Mouse (Mus musculus) forebrain, embryonic 16.5 days (tissue): ENCODE data around the gene Cep55. TPM values are rescaled to one million over a fixed set of nuclear protein-coding genes. Genes with fewer than 3 reads are reported as not detected.

Experiments used
- ATAC-seq: fragments of 200-750 bp; cut with Nextera tagmentation; 2 replicates; pipeline ENCODE4 v1.8.0; 2017; ENCODE audit warnings: mild to moderate bottlenecking, moderate library complexity
- H3K27ac ChIP-seq: fragments of 300-500 bp; sonication (generic); 2 replicates; pipeline ENCODE4 v1.5.1; 2014; ENCODE audit warnings: low read length, control low read depth
- H3K27me3 ChIP-seq: fragments of 300-500 bp; sonication (generic); replicated peaks from 2 replicates; pipeline ENCODE4 v1.6.1; 2014; ENCODE audit warnings: low read length; ENCODE audit not compliant: control insufficient read depth, insufficient read depth
- H3K36me3 ChIP-seq: fragments of 300-500 bp; sonication (generic); 2 replicates; pipeline ENCODE4 v1.6.1; 2014; ENCODE audit not compliant: control insufficient read depth, insufficient read depth
- H3K4me1 ChIP-seq: fragments of 300-500 bp; sonication (generic); replicated peaks from 2 replicates; pipeline ENCODE4 v1.6.1; 2014; ENCODE audit warnings: low read length; ENCODE audit not compliant: control insufficient read depth, insufficient read depth
- H3K4me2 ChIP-seq: fragments of 300-500 bp; sonication (generic); 2 replicates; pipeline ENCODE4 v1.6.1; 2014; ENCODE audit warnings: mild to moderate bottlenecking, low read length, control low read depth
- H3K4me3 ChIP-seq: fragments of 300-500 bp; sonication (generic); replicated peaks from 2 replicates; pipeline ENCODE4 v1.5.1; 2014; ENCODE audit warnings: mild to moderate bottlenecking, low read length, control low read depth
- H3K9ac ChIP-seq: fragments of 300-500 bp; sonication (generic); replicated peaks from 2 replicates; pipeline ENCODE4 v1.6.1; 2014; ENCODE audit warnings: low read depth, low read length, control low read depth
- H3K9me3 ChIP-seq: fragments of 300-500 bp; sonication (generic); 2 replicates; pipeline ENCODE4 v1.6.1; 2016; ENCODE audit warnings: low read length; ENCODE audit not compliant: control insufficient read depth
- WGBS: fragments of 180-500 bp; shearing (Covaris S2); extraction: QIAGEN DNeasy Blood & Tissue Kit; methylation state at CpG from one replicate; pipeline ENCODE4 v1.1.7; 2014; 5-methylcytosine and 5-hydroxymethylcytosine counted together
- polyA plus RNA-seq: library from polyadenylated mRNA; unstranded; fragments of >200 nt; fragmentation: Nextera tagmentation; extraction: Ambion mirVana; gene quantifications from 2 replicates; pipeline ENCODE4 v1.2.1, GENCODE M21; 2015

Cep55 gene
- polyA plus RNA-seq, 1 experiment from 2014 or later = 12.2 TPM

GRCm38 (mm10) chr19:38056276-38056675 lies 1.5 kb downstream of the Cep55 start:
- peaks cover 12% of the 10 kb centered on the region for H3K4me1 ChIP-seq
- no peak overlapping the region for H3K9ac ChIP-seq
- 34% methylated on average over 3 of the region's 3 CpGs for WGBS
- H3K9me3 ChIP-seq = no peaks in the 10 kb centered on the region
- H3K4me2 ChIP-seq = peak overlapping the region; percentile 91
- no peak for ATAC-seq
- no peak overlapping the region for H3K27ac ChIP-seq
- peak overlapping the region; percentile 15 for H3K4me3 ChIP-seq
- 0 out of 2 replicates have a peak, but pooled peaks cover 4% of the 10 kb centered on the region for H3K36me3 ChIP-seq
- no peaks in the 10 kb centered on the region for H3K27me3 ChIP-seq

DNA sequence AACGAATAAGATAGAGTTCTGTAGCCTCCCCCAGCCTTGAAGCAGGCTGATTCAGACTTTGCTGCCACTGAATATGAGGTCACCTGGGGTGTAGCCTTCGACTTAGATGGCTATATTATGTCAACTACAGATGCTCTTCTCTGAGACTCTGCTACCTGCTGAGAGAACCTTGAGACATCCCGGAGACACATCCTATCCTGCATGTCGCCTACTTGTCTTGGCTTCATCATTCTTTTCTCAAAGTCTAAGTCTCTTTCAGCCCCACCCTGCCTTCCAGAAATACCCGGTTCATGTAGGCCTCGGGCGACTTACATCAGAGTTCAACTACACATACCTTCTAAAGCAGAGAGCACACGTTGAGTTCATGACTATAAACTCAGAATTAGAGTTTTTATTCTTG lies 2.1 kb downstream of the Cep55 start:
- Histone ChIP-seq H3K4me1 (peaks cover 12% of the 10 kb centered on the region), H3K27me3 (no peaks in the 10 kb centered on the region), H3K27ac (no peak overlapping the region), H3K36me3 (0 out of 2 replicates have a peak, but pooled peaks cover 4% of the 10 kb centered on the region), H3K4me2 (no peak overlapping the region), H3K9me3 (no peaks in the 10 kb centered on the region), H3K9ac (no peak overlapping the region), H3K4me3 (no peak overlapping the region)
- ATAC-seq = no peak
- 91% methylated on average over 8 of the region's 8 CpGs for WGBS

GRCm38 (mm10) chr19:38063201-38063600 lies 8.4 kb downstream of the Cep55 start:
- WGBS = 90% methylated on average over 3 of the region's 3 CpGs
- no peak overlapping the region for H3K4me2 ChIP-seq
- H3K36me3 ChIP-seq = 0 out of 2 replicates have a peak, but pooled peaks cover 4% of the 10 kb centered on the region
- no peak overlapping the region for H3K9ac ChIP-seq
- no peak overlapping the region for H3K27ac ChIP-seq
- ATAC-seq = no peak
- H3K9me3 ChIP-seq = no peaks in the 10 kb centered on the region
- no peaks in the 10 kb centered on the region for H3K27me3 ChIP-seq
- H3K4me3 ChIP-seq = no peak overlapping the region
- H3K4me1 ChIP-seq = no peaks in the 10 kb centered on the region

DNA sequence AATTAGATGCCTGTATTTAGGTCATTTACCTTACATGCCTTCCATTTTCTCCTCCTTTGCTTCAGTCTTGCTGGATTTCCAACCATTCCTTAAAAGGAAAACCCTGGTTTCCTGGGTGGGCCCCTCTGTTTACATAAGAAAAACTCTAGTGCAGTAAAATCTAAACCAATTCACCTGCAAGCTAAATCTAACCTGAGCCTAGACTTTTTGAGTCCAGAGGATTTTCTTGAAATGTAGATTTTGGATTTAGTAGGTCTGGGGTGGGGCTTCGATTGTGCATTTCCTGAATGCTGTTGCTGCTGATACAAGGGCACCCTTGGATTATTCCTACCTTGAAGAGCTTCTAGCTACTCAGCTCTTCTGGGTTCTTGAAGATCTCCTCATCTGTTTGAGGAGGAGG lies 9.2 kb downstream of the Cep55 start:
- no peak overlapping the region for H3K27ac ChIP-seq
- H3K4me2 ChIP-seq = no peak overlapping the region
- H3K4me3 ChIP-seq = no peak overlapping the region
- no peaks in the 10 kb centered on the region for H3K4me1 ChIP-seq
- 0 out of 2 replicates have a peak, but pooled peaks cover 4% of the 10 kb centered on the region for H3K36me3 ChIP-seq
- H3K27me3 ChIP-seq = no peaks in the 10 kb centered on the region
- ATAC-seq = no peak
- 94% methylated on average over 1 of the region's 1 CpGs for WGBS
- no peak overlapping the region for H3K9ac ChIP-seq
- no peaks in the 10 kb centered on the region for H3K9me3 ChIP-seq

DNA sequence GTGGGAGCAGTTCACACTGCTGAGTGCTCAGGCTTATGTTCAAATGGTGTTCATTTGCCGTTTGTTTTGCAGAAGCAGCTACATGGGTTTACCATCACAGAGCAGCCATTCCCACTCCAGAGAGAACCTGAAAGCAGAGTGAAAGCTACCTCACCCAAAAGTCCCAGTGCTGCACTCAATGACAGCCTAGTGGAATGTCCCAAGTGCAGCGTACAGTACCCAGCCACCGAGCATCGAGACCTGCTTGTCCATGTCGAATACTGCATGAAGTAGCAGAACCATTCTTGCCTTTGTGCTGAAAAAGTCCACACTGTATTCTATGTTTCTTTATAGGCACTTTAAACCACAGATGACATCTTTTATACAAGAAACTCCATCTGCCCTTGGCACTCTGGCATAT lies 18.4 kb downstream of the Cep55 start:
- no peak for ATAC-seq
- H3K36me3 ChIP-seq = 0 out of 2 replicates have a peak, but pooled peaks cover 2% of the 10 kb centered on the region
- no peak overlapping the region for H3K9ac ChIP-seq
- no peaks in the 10 kb centered on the region for H3K27me3 ChIP-seq
- H3K9me3 ChIP-seq = no peaks in the 10 kb centered on the region
- no peak overlapping the region for H3K4me2 ChIP-seq
- 96% methylated on average over 5 of the region's 5 CpGs for WGBS
- H3K27ac ChIP-seq = no peak overlapping the region
- H3K4me3 ChIP-seq = no peak overlapping the region
- H3K4me1 ChIP-seq = no peaks in the 10 kb centered on the region

DNA sequence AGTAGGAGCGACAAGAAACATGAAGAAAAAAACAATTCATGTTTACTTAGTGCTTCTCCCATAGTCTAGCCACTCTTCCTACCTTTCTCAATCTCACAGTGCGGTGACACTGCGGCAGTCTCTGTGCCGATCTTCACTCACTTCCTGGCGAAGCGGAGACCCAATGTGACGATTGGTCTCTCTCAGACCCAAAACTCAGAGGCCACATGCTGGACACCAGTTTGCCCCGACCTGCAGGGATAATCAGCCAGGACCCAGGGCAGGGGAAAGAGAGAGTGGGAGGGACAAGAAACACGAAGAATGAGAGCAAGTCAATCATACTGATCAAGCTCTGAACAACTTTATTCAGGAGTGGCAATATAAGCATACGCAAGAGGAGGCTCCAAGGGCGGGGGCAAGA lies 20.2 kb downstream of the Cep55 start:
- Histone ChIP-seq H3K27me3 (no peaks in the 10 kb centered on the region), H3K27ac (no peak overlapping the region), H3K4me1 (no peaks in the 10 kb centered on the region), H3K4me3 (no peak overlapping the region), H3K4me2 (no peak overlapping the region), H3K9me3 (no peaks in the 10 kb centered on the region), H3K9ac (no peak overlapping the region), H3K36me3 (0 out of 2 replicates have a peak, but pooled peaks cover 2% of the 10 kb centered on the region)
- 86% methylated on average over 11 of the region's 11 CpGs for WGBS
- no peak for ATAC-seq

DNA sequence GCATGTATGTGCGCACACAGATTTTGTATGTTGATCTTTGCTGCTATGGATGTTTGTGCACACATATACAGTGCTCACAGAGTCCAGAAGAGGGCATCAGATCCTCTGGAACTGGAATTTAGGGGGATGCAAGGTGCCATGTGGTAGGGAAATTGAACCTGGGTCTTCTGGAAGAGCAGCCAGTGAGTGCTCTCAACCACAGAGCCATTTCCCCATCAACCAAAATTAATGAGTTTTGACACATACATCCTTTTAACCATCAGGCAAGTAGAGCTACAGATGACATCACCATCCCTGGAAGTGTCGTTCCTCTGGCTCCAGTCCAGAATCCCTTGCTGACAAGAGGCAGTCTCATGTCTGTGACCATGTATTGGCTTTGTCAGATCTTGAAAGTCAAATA lies 21.4 kb downstream of the Cep55 start:
- H3K27me3 ChIP-seq = no peaks in the 10 kb centered on the region
- no peak overlapping the region for H3K9ac ChIP-seq
- no peak overlapping the region for H3K4me3 ChIP-seq
- ATAC-seq = peak; percentile 47; the same call in 1 of the 2 replicates
- H3K36me3 ChIP-seq = no peaks in the 10 kb centered on the region
- H3K4me1 ChIP-seq = no peaks in the 10 kb centered on the region
- no peak overlapping the region for H3K27ac ChIP-seq
- no peak overlapping the region for H3K4me2 ChIP-seq
- no peaks in the 10 kb centered on the region for H3K9me3 ChIP-seq
- 58% methylated on average over 2 of the region's 2 CpGs for WGBS

DNA sequence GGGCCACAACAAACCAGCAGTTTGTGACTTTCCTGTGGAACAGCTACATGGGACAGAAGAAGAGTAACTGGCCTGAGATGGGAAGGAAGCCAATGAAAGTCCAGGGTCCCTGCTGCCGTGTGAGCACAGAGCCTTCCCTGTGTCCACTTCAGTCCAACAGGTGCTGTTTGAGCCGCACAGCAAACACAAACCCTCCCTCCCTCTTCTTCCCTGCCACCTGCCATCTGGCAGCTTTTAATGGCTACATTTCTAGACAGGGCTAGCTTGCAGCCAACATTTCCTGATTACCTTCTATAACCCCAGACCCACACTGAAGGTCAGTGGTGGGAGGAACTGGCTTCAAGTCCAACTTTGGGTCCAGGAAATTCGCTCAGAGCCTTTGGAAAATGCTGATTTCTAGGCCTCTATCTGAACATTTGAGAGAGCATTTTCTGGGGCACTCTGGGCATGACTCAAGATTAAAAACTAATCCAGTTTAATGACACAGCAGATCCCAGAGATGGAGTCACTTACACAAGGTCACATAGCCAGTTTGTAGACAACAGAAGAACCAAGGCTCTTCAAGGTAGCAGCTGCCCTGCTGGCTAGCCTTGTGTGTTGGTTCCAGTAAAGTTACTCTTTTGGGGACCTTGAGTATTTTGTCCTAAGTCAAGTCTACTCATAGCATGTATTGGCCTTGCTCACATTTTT lies 23.2 kb downstream of the Cep55 start:
- Histone ChIP-seq H3K4me3 (no peak overlapping the region), H3K4me1 (no peaks in the 10 kb centered on the region), H3K36me3 (no peaks in the 10 kb centered on the region), H3K9me3 (no peaks in the 10 kb centered on the region), H3K9ac (no peak overlapping the region), H3K27ac (no peak overlapping the region), H3K4me2 (no peak overlapping the region), H3K27me3 (no peaks in the 10 kb centered on the region)
- 66% methylated on average over 3 of the region's 3 CpGs for WGBS
- ATAC-seq = no peak

- Histone ChIP-seq H3K9ac (no peak overlapping the region), H3K36me3 (no peaks in the 10 kb centered on the region), H3K27ac (no peak overlapping the region), H3K4me2 (no peak overlapping the region), H3K9me3 (no peaks in the 10 kb centered on the region), H3K4me1 (no peaks in the 10 kb centered on the region), H3K4me3 (no peak overlapping the region), H3K27me3 (no peaks in the 10 kb centered on the region)
- WGBS = 75% methylated on average over 3 of the region's 3 CpGs
- no peak for ATAC-seq
Observed at GRCm38 (mm10) chr19:38081361-38081760, 26.6 kb downstream of the Cep55 start.
